Mouse (Mus musculus) embryonic fibroblast, embryonic 13.5 days (primary cell): ENCODE measurements around the gene Mccc1.

Experiments used
- CTCF ChIP-seq: IDR thresholded peaks from 2 replicates; pipeline ENCODE4 v1.5.1; 2011; ENCODE audit warnings: mild to moderate bottlenecking, control low read depth, low read length, moderate library complexity, borderline replicate concordance; ENCODE audit not compliant: insufficient read depth
- POLR2A ChIP-seq: IDR thresholded peaks from 2 replicates; pipeline ENCODE4 v1.6.1; 2011; ENCODE audit warnings: low read depth, mild to moderate bottlenecking, control low read depth, low read length, moderate library complexity

GRCm38 (mm10) chr3:35962967-35963366 lies 37.5 kb downstream of the Mccc1 start:
- TF ChIP-seq POLR2A (no peak), CTCF (no peak)
